ENCODE assay signal across 11 mouse cellular contexts in the genomic region with DNA sequence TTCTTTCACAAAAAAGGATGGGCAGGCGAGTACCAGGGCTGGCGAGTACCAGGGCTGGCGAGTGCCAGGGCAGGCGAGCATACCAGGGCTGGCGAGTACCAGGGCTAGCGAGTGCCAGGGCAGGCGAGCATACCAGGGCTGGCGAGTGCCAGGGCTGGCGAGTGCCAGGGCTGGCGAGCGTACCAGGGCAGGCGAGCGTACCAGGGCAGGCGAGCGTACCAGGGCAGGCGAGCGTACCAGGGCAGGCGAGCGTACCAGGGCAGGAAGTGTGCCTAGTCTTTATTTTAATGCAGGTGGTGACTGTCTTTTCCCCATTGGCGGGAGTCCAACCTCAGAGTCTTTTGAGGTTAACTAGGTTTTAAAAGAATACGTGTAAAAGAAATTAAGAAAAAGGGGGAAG. TPM values are rescaled to one million over a fixed set of nuclear protein-coding genes. Genes with fewer than 3 reads are reported as not detected.
DNase-seq lines count a peak whose midpoint lies in the region; ATAC-seq lines count a peak whose summit lies in the region.
"Had no signal": no experiment of that assay in that cellular context is flagged by ENCODE, and none has a peak within 500 bp of the region (broad histone marks: within the 10 kb centered on the region; RNA-seq: fewer than 3 reads in every experiment).

No protein-coding gene starts in this region.

- H3K4me1 ChIP-seq in heart, embryonic 12.5 days (replicated peaks), result peaks cover 21% of the 10 kb centered on the region
- peaks cover 20% of the 10 kb centered on the region for H3K4me1 ChIP-seq in midbrain, embryonic 10.5 days
- peaks cover 3% of the 10 kb centered on the region; the same call in 1 of the 2 replicates for H3K4me1 ChIP-seq in forebrain, embryonic 11.5 days (replicated peaks; ENCODE audit: control insufficient read depth, insufficient read depth, low read length)

- H3K36me3 ChIP-seq in heart, embryonic 12.5 days, result no peaks in the 10 kb centered on the region
- no peaks in the 10 kb centered on the region for H3K36me3 ChIP-seq in midbrain, embryonic 10.5 days
- no peaks in the 10 kb centered on the region for H3K36me3 ChIP-seq in forebrain, embryonic 11.5 days (ENCODE audit: control insufficient read depth, insufficient read depth, low read length)
- H3K36me3 ChIP-seq: hindbrain, embryonic 10.5 days had no signal

- H3K4me2 ChIP-seq in heart, embryonic 12.5 days, result no peak overlapping the region
- H3K4me2 ChIP-seq in forebrain, embryonic 11.5 days (ENCODE audit: low read depth, low read length, severe bottlenecking), result no peak overlapping the region

- no peaks in the 10 kb centered on the region for H3K9me3 ChIP-seq in heart, embryonic 12.5 days (replicated peaks)
- no peaks in the 10 kb centered on the region for H3K9me3 ChIP-seq in midbrain, embryonic 10.5 days (replicated peaks)
- no peaks in the 10 kb centered on the region for H3K9me3 ChIP-seq in forebrain, embryonic 11.5 days (ENCODE audit: control insufficient read depth, low read length)
- H3K9me3 ChIP-seq: hindbrain, embryonic 10.5 days had no signal

- ATAC-seq in heart, embryonic 12.5 days (ENCODE audit: insufficient number of reproducible peaks, low FRiP score), result no peak
- peak; percentile 48 for ATAC-seq in megakaryocyte-erythroid progenitor cell, adult 5-6 weeks (replicated peaks; ENCODE audit: low FRiP score, low TSS enrichment, poor library complexity, severe bottlenecking)
- no peak for ATAC-seq in forebrain, embryonic 11.5 days (replicated peaks; ENCODE audit: low FRiP score)

- peak; percentile 82 for DNase-seq in heart, adult 11 months
- peak; percentile 66 for DNase-seq in CD4-positive, CD25-positive, alpha-beta regulatory T cell, adult 2 months (ENCODE audit: low read depth, low spot score)
- DNase-seq in cerebellum, adult 9-11 months, result peak; percentile 68
- no peak for DNase-seq in right cerebral cortex, adult 2 months (ENCODE audit: low spot score in 2 of 2)
- DNase-seq in midbrain, embryonic 10.5 days (ENCODE audit: low spot score), result no peak
- DNase-seq in forebrain, embryonic 11.5 days (ENCODE audit: low spot score), result no peak

- no peak overlapping the region for H3K9ac ChIP-seq in heart, embryonic 12.5 days
- H3K9ac ChIP-seq in forebrain, embryonic 11.5 days (ENCODE audit: low read length), result no peak overlapping the region

- no peak overlapping the region for H3K27ac ChIP-seq in heart, embryonic 12.5 days (ENCODE audit: poor library complexity, severe bottlenecking)
- no peak overlapping the region for H3K27ac ChIP-seq in midbrain, embryonic 10.5 days (replicated peaks)
- H3K27ac ChIP-seq in forebrain, embryonic 11.5 days (ENCODE audit: low read depth, low read length), result no peak overlapping the region
- H3K27ac ChIP-seq: hindbrain, embryonic 10.5 days; macrophage had no signal

- no peaks in the 10 kb centered on the region for H3K27me3 ChIP-seq in heart, embryonic 12.5 days (replicated peaks)
- H3K27me3 ChIP-seq in midbrain, embryonic 10.5 days (ENCODE audit: low read depth, poor library complexity, severe bottlenecking), result no peaks in the 10 kb centered on the region
- no peaks in the 10 kb centered on the region for H3K27me3 ChIP-seq in forebrain, embryonic 11.5 days (ENCODE audit: control insufficient read depth, insufficient read depth, low read length)

- H3K4me3 ChIP-seq in heart, embryonic 12.5 days, result no peak overlapping the region
- no peak overlapping the region for H3K4me3 ChIP-seq in midbrain, embryonic 10.5 days
- no peak overlapping the region for H3K4me3 ChIP-seq in forebrain, embryonic 11.5 days (ENCODE audit: low read depth, low read length)
- H3K4me3 ChIP-seq: erythroblast, embryonic 14.5 days; hindbrain, embryonic 10.5 days had no signal

- WGBS in heart, embryonic 12.5 days, result 79% methylated on average over 21 of the region's 21 CpGs
- WGBS in midbrain, embryonic 10.5 days, result 89% methylated on average over 21 of the region's 21 CpGs
- WGBS in forebrain, embryonic 11.5 days, result 87% methylated on average over 21 of the region's 21 CpGs

RNA-seq across cellular contexts. Expression of gene Scap, which starts 3.4 kb away (rescaled TPM):
- polyA plus RNA-seq in heart, embryonic 12.5 days (2016; fragmentation: Nextera tagmentation; extraction: Ambion mirVana), result 22.2 and 23.9 TPM in 2 replicates
- total RNA-seq in megakaryocyte-erythroid progenitor cell, adult 5-6 weeks (2014; fragmentation: Nextera tagmentation), result 35.0 and 48.5 TPM in 2 replicates
- total RNA-seq in megakaryocyte-erythroid progenitor cell, adult 5-6 weeks (2017), result 20.3 and 60.7 TPM in 2 replicates
- polyA plus RNA-seq in midbrain, embryonic 10.5 days (2016; fragmentation: Nextera tagmentation; extraction: Ambion mirVana), result 38.7 and 40.3 TPM in 2 replicates
- polyA plus RNA-seq in forebrain, embryonic 11.5 days (2014; fragmentation: Nextera tagmentation; extraction: Ambion mirVana), result 40.2 and 42.8 TPM in 2 replicates

RNA-seq across cellular contexts. Expression of gene Elp6, which starts 24.7 kb away (rescaled TPM):
- 13.8 and 15.3 TPM in 2 replicates for polyA plus RNA-seq in heart, embryonic 12.5 days (2016; fragmentation: Nextera tagmentation; extraction: Ambion mirVana)
- 4.1 and 10.1 TPM in 2 replicates for total RNA-seq in megakaryocyte-erythroid progenitor cell, adult 5-6 weeks (2014; fragmentation: Nextera tagmentation)
- total RNA-seq in megakaryocyte-erythroid progenitor cell, adult 5-6 weeks (2017), result 6.3 and 10.2 TPM in 2 replicates
- polyA plus RNA-seq in midbrain, embryonic 10.5 days (2016; fragmentation: Nextera tagmentation; extraction: Ambion mirVana), result 45.1 and 45.6 TPM in 2 replicates
- polyA plus RNA-seq in forebrain, embryonic 11.5 days (2014; fragmentation: Nextera tagmentation; extraction: Ambion mirVana), result 37.5 and 40.3 TPM in 2 replicates

Comparison
In these comparisons a context has a peak if more than half of its experiments do, and no peak if none do; other contexts are left out.
1. DNase-seq: peak in heart, adult 11 months (single experiment), CD4-positive, CD25-positive, alpha-beta regulatory T cell, adult 2 months (single experiment) and cerebellum, adult 9-11 months (single experiment); none in right cerebral cortex, adult 2 months (0 of 2), midbrain, embryonic 10.5 days (single experiment) and forebrain, embryonic 11.5 days (single experiment).